Mouse (Mus musculus): ENCODE results near the gene Tspan3. TPM values are rescaled to one million over a fixed set of nuclear protein-coding genes. Genes with fewer than 3 reads are reported as not detected.
A peak's percentile ranks its signal among the peaks of the same experiment; 100 is the strongest.

Gene Tspan3
- polyA plus RNA-seq, 1 experiment from 2014 or later = 575 TPM

DNA sequence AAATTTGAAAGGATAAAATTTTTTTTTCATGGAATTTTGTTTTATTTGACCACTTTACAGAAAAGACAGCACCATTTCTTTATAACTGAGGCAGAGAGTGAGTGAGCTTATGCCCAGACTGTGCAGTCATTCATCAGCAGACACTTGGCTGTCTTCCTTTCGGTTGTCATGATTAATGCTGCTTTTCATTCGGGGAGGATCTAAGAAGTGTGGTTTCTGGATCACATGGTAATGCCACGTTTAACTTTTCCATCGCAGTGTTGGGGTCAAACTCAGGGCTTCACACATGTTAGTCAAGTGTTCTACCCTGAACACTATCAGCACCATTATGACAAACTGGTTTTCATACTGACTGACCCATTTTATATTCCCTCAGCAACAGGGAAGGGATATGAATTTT lies 64.3 kb downstream of the Tspan3 start:
- no peak overlapping the region for H3K4me2 ChIP-seq
- no peak overlapping the region for H3K4me3 ChIP-seq
- ATAC-seq (ENCODE audit: low FRiP score) = no peak
- WGBS = 46% methylated on average over 4 of the region's 4 CpGs
- H3K9ac ChIP-seq = no peak overlapping the region
- H3K9me3 ChIP-seq = no peaks in the 10 kb centered on the region
- no peaks in the 10 kb centered on the region for H3K27me3 ChIP-seq
- H3K4me1 ChIP-seq (replicated peaks) = no peaks in the 10 kb centered on the region
- H3K36me3 ChIP-seq = no peaks in the 10 kb centered on the region
- H3K27ac ChIP-seq = no peak overlapping the region

DNA sequence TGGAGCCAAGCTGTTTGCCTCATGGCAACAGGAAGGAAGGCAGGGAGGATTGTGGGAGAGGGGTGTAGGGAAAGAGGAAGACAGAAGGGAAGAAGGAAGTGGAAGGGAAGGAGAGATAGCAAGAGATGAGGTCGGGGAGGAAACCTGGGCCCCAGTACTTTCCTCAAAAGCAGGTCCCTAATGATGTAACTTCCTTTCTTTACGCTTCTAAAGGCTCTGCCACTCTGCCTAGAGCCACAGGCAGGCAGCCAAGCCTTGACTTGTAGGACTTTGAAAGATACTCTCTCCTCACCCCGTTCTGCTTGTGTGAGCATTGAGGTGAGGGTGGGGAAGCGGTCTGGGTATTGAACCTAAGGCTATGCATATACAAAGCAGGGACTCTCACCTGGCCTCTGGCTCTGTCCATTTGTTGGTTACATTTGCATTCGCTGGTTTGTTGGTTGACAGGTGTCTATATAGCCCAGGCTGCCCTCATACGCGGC lies 65.2 kb downstream of the Tspan3 start:
- no peaks in the 10 kb centered on the region for H3K9me3 ChIP-seq
- H3K4me1 ChIP-seq (replicated peaks) = no peaks in the 10 kb centered on the region
- H3K9ac ChIP-seq = no peak overlapping the region
- H3K27me3 ChIP-seq = no peaks in the 10 kb centered on the region
- no peaks in the 10 kb centered on the region for H3K36me3 ChIP-seq
- no peak overlapping the region for H3K4me3 ChIP-seq
- 92% methylated on average over 7 of the region's 7 CpGs for WGBS
- H3K27ac ChIP-seq = no peak overlapping the region
- ATAC-seq (ENCODE audit: low FRiP score) = no peak
- H3K4me2 ChIP-seq = no peak overlapping the region

GRCm38 (mm10) chr9:56097584-56098298 lies 67.5 kb downstream of the Tspan3 start:
- no peaks in the 10 kb centered on the region for H3K27me3 ChIP-seq
- no peak overlapping the region for H3K27ac ChIP-seq
- H3K9me3 ChIP-seq = no peaks in the 10 kb centered on the region
- no peak overlapping the region for H3K4me3 ChIP-seq
- H3K9ac ChIP-seq = no peak overlapping the region
- WGBS = 91% methylated on average over 4 of the region's 4 CpGs
- no peaks in the 10 kb centered on the region for H3K4me1 ChIP-seq (replicated peaks)
- no peak for ATAC-seq (ENCODE audit: low FRiP score)
- no peaks in the 10 kb centered on the region for H3K36me3 ChIP-seq
- H3K4me2 ChIP-seq = no peak overlapping the region

GRCm38 (mm10) chr9:56092102-56092501 lies 73.2 kb downstream of the Tspan3 start:
- H3K9me3 ChIP-seq = no peaks in the 10 kb centered on the region
- no peak for ATAC-seq (ENCODE audit: low FRiP score)
- no peak overlapping the region for H3K9ac ChIP-seq
- no peak overlapping the region for H3K4me3 ChIP-seq
- no peak overlapping the region for H3K27ac ChIP-seq
- no peaks in the 10 kb centered on the region for H3K36me3 ChIP-seq
- no peaks in the 10 kb centered on the region for H3K27me3 ChIP-seq
- WGBS = 43% methylated on average over 2 of the region's 2 CpGs
- H3K4me2 ChIP-seq = no peak overlapping the region
- peaks cover 20% of the 10 kb centered on the region for H3K4me1 ChIP-seq (replicated peaks)

GRCm38 (mm10) chr9:56090546-56091225 lies 74.6 kb downstream of the Tspan3 start:
- 0 out of 2 replicates have a peak, but pooled peaks have one; percentile 11 for ATAC-seq (ENCODE audit: low FRiP score)
- H3K4me2 ChIP-seq = no peak overlapping the region
- H3K36me3 ChIP-seq = no peaks in the 10 kb centered on the region
- H3K9ac ChIP-seq = no peak overlapping the region
- H3K9me3 ChIP-seq = no peaks in the 10 kb centered on the region
- H3K27ac ChIP-seq = peak overlapping the region; percentile 72
- no peaks in the 10 kb centered on the region for H3K27me3 ChIP-seq
- no peak overlapping the region for H3K4me3 ChIP-seq
- peaks cover 22% of the 10 kb centered on the region for H3K4me1 ChIP-seq (replicated peaks)
- 78% methylated on average over 5 of the region's 5 CpGs for WGBS

DNA sequence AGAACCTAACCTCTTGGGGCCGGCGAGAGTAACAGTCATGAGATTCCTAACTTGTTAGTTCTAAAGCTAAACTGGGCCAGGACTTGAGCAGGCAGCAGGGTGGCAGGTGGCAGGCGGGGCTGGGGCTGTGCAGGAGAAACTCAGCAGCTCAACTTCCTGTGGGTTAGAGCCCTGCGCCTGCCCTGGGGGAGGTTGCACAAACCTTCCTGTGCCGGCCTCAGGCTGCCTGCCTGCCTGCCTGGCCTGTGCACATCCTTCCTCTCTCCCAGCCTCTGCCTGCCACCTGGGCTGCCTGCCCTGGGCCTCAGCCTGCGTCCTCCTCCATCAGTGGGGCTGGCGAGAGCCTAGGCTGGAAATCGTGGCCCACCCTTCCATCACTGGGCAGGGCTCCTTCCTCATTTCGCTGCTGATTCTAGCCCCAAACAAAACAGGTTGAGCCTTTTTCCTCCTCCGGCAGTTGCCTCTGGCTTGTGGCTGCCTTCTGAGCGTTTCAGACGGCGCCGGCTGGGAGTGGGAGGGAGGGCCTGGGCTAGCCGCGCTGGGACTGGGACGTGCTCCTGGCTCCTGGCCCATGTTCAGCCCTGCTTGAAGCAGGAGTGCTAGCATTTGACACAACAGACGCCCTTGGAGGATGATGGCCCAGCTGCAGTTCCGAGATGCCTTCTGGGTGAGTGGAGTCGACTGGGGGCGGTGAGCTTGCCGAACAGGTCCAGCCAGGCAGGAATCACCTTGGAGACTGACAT lies 75.3 kb downstream of the Tspan3 start, which contains the start of gene Pstpip1:
Pstpip1 (plus strand) TSS at position 185 of the 743 bp plus-strand sequence.
- Histone ChIP-seq H3K4me3 (no peak within 1 kb of the TSS), H3K4me1 (replicated peaks) (peaks cover 22% of the 10 kb centered on the region), H3K36me3 (no peaks in the 10 kb centered on the region), H3K4me2 (peak within 1 kb of the TSS; percentile 19), H3K9me3 (no peaks in the 10 kb centered on the region), H3K27me3 (no peaks in the 10 kb centered on the region), H3K27ac (peak within 1 kb of the TSS; percentile 72), H3K9ac (peak within 1 kb of the TSS; percentile 55)
- peak; percentile 80 for ATAC-seq (ENCODE audit: low FRiP score)
- WGBS = 33% methylated on average over 22 of the region's 22 CpGs

DNA sequence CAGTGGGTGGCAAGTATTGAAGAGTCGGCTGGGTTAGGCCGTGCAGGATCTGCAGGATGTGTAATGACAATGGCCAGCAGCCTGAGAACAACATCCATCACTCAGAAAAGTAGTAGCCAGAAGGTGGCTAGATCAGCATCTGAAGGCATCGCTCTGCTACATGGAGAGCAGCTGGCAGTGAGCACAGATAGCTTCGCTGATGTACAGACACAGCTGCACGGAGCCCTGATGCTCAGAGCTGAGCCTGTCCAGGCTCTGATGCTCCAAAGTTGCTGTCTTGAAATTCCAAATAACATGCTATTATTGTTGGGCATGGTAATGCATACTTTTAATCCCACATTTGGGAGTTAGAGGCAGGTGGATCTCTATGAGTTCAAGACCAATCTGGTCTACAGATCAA lies 78.8 kb downstream of the Tspan3 start:
- H3K4me2 ChIP-seq = no peak overlapping the region
- no peaks in the 10 kb centered on the region; the same call in 1 of the 2 replicates for H3K36me3 ChIP-seq
- H3K9ac ChIP-seq = no peak overlapping the region
- H3K4me3 ChIP-seq = no peak overlapping the region
- H3K27ac ChIP-seq = no peak overlapping the region
- no peak for ATAC-seq (ENCODE audit: low FRiP score)
- H3K9me3 ChIP-seq = no peaks in the 10 kb centered on the region
- WGBS = 75% methylated on average over 5 of the region's 5 CpGs
- peaks cover 22% of the 10 kb centered on the region for H3K4me1 ChIP-seq (replicated peaks)
- no peaks in the 10 kb centered on the region for H3K27me3 ChIP-seq

Other genes starting within 250 kb of the Tspan3 start
- gene Scaper, start 227.4 kb downstream of the Tspan3 start, polyA plus RNA-seq (2015; fragmentation: Nextera tagmentation; extraction: Ambion mirVana) = 42.1 and 43.3 TPM in 2 replicates
- not detected in 2 replicates for gene 4930563M21Rik, start 154.9 kb downstream of the Tspan3 start, polyA plus RNA-seq (2015; fragmentation: Nextera tagmentation; extraction: Ambion mirVana)
- 296 and 301 TPM in 2 replicates for gene Rcn2, start 123.6 kb downstream of the Tspan3 start, polyA plus RNA-seq (2015; fragmentation: Nextera tagmentation; extraction: Ambion mirVana)
- gene Pstpip1, start 75.5 kb downstream of the Tspan3 start, polyA plus RNA-seq (2015; fragmentation: Nextera tagmentation; extraction: Ambion mirVana) = 0.70 and 0.73 TPM in 2 replicates